Mouse (Mus musculus) thymus, adult 2 months (tissue): Measurements from ENCODE around the gene Lpar3.

ENCODE experiments used
- CTCF ChIP-seq: fragments of 200-500 bp; IDR thresholded peaks from 2 replicates; pipeline ENCODE4 v1.5.1; 2012; ENCODE audit warnings: mild to moderate bottlenecking, control low read depth, low read length, moderate library complexity, borderline replicate concordance; ENCODE audit not compliant: control insufficient read depth, poor library complexity, insufficient read depth; ENCODE audit errors: extremely low read depth
- POLR2A ChIP-seq: fragments of 200-500 bp; IDR thresholded peaks from 2 replicates; pipeline ENCODE4 v1.6.1; 2012; ENCODE audit warnings: mild to moderate bottlenecking, low read length, control low read depth, moderate library complexity; ENCODE audit not compliant: control insufficient read depth, poor library complexity, insufficient read depth; ENCODE audit errors: extremely low read depth

DNA sequence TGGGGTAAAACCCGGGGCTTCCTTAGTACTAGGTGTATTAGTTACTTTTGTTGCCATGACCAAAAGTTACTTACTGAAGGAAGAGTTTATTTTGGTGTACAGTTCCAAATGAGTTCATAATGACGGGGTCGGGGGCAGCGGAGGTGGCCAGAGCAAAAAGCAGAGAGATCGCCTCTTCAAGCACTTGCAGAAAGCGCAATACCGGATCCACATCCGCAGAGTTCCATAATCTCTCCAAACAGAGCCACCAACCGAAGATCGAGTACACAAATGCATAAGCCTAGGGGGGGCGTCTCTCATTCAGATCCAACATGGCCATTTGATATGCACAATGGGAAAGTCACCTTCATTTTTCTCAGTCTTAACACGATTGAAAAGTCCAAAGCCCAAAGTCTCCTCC, 97.1 kb downstream of the Lpar3 start:
- TF ChIP-seq POLR2A (no peak), CTCF (no peak)
